Mouse (Mus musculus) left cerebral cortex, postnatal 10 days (tissue): Measurements from ENCODE around the gene D630003M21Rik. TPM values are rescaled to one million over a fixed set of nuclear protein-coding genes. Genes with fewer than 3 reads are reported as not detected.
A peak's percentile ranks its signal among the peaks of the same experiment; 100 is the strongest.

Experiments used
- DNase-seq, 2 experiments: peaks; one replicate each; pipeline ENCODE4 v3.0.0; 2021 to 2022; ENCODE audit warnings: low spot score in 2 of 2, mixed read lengths in 1 of 2; ENCODE audit errors: extremely low spot score in 1 of 2
- intact Hi-C: fragments of 180-260 bp; cut with DNase I; formaldehyde crosslinking; loops from one replicate; pipeline ENCODE4 v1.15.1; 2025
- total RNA-seq, 2 experiments: library from RNA; stranded (reverse); gene quantifications; 2 replicates each; pipeline ENCODE4 v1.2.3; 2021

Gene D630003M21Rik
- 1 to 10 TPM; 3.3 to 3.7 TPM for total RNA-seq

DNA sequence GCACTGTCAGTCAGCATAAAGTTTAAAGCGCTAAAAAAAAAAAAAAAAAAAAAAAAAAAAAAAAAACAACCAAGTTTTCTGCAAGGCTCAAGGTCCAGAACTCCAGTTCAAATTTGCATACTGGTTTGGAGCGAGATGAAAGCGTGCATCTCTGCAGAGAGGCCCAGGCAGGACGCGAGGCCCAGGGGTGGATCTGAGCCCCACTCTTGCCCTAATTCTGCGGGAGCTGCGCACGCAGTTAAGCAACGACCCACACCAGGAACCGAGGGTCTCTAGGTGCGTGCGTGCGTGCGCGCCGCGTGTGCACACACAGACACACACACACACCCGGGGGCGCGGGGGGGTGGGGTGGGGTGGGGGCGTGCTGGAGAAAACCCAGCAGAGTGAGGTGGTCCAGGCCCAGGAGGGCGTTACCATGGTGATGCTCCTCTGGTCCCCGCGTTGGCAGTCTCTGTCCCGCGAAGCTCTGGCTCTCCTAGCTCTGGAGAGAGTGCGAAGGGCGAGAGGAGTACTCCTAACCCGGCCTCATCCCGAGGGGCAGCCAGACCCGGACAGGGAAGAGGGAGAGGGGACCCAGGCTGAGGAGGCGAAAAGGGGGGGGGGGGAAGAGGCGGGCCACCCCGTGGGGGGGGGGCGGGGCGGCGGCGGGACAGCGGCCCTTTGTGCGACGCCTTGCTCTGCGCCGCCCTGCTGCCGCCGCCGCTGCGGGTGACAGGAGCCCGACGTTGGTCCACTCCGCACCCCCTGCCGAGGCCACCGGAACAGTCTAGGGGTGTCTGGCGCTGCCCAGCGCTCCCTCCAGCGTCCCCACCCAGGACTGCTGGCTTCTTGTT, at the start of gene D630003M21Rik:
TSS of gene D630003M21Rik (minus strand) at position 553 of the 833 bp plus-strand sequence.
- intact Hi-C loops, result no loop called here
- DNase-seq, result peak in 1 of 2 experiments; percentile 73

DNA sequence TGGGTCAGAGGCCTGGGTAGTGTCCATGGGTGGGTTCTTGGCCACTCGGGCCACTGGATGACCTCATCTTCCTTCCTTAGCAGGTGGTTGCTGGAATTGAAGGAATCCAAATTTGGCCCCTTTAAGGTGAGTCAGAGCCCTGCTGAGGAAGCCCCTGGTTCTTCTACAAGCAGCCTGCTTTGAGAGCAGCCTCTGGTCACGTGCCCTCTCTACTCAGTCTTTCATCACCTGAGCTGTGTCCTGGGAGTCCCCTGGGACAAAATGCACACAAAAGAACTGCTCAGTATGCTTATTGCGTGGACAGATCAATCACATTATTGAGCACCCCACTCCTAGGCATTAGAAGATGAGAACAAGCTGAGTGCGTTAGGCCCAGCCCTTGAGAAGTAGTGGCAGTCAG, 47.9 kb upstream of the D630003M21Rik start:
- no peak for DNase-seq
- intact Hi-C loops, result no loop called here

DNA sequence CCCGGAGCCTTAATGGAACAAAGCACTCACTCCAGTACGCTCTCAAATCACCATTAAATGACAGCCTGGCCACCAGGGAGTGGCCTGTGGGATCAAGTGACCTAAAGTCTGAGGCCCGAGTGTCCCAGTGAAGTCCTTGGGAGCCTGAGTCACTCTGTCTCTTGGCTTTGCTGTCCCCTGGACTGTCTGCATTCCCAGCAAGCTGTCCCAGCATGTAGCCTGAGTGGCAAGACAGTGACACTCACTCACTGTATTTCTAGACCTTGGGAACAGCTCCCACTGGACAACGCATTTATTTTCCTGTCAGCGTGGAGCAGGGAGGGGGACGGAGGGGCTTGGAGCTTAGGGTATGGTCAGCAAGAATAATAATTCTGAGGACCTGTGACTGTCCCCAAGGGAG, 47.4 kb upstream of the D630003M21Rik start:
- intact Hi-C loops, result no loop called here
- DNase-seq, result no peak

DNA sequence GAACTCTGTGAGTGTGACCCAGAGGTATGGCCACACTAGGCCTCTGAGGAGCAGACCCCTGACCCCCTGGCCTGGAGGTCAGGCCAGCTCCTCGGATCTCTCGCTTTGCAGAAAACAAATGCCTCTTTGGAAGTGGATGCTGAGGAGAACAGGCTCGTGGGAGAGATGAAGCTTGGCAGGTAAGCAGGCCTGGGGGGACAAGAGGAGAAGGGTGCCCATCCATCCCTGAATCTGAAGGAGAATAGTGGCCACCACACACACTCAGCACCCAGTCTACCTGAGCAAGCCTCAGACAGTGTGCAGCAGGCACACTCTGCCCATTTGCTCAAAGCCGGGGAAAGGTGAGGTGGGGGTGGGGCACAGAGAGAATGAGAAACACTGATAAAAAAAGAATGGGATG, 46.8 kb upstream of the D630003M21Rik start:
- intact Hi-C loops, result no loop called here
- DNase-seq, result no peak

DNA sequence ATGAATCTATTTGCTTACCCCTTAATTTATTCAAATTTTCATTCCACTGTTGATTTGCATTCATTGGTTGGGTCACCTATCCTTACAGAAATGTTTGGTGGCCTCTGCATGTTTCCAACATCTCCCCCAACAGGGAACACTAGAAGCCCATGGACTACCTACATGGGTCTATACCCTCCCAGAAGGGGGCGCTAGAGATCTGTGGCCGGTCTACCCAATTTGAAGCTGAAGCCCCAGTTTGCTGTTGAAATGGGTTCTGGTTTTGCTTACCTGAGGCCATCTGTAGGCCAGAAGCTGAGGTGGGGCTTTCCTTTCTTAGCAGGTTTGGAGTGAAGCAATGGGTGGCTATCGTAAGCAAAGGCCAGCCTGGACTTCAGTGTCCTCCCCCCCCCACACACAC, 46.3 kb upstream of the D630003M21Rik start:
- intact Hi-C loops, result no loop called here
- DNase-seq, result no peak

DNA sequence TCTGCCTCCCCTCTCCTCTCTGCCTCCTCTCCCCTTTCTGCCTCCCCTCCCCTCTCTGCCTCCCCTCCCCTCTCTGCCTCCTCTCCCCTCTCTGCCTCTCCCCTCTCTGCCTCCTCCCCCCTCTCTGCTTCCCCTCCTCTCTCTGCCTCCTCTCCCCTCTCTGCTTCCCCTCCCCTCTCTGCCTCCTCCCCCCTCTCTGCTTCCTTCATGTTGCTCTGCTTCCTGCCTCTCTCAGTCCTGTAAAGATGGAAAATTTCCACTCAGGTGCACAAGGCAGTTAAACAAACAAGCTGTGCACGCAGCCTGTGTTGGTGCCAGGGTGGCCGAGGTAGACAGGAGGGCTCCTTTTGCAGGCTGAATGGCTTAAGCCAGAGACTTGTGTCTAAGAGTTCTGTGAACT, 44.6 kb upstream of the D630003M21Rik start:
- intact Hi-C loops, result no loop called here
- DNase-seq, result no peak

DNA sequence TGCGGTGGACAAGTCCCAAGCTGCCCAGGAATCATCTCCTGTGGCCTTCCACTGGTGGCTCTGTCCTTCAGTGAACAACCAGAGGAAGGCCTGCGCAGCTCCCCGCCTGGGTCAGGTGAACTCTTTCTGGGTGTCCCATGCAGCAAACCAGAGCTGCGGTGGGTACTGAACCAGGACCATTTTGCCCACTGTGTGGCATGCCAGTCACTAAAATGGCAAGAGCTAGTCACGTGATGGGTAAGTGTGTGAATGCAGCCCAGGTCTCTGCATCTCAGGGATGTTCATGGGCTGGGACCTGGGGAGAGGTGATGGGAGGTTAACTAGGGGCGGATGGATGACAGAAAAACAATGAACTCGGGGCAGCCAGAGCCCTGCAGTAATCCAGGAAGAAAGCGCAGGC, 41.0 kb upstream of the D630003M21Rik start:
- intact Hi-C loops, result no loop called here
- DNase-seq, result no peak

DNA sequence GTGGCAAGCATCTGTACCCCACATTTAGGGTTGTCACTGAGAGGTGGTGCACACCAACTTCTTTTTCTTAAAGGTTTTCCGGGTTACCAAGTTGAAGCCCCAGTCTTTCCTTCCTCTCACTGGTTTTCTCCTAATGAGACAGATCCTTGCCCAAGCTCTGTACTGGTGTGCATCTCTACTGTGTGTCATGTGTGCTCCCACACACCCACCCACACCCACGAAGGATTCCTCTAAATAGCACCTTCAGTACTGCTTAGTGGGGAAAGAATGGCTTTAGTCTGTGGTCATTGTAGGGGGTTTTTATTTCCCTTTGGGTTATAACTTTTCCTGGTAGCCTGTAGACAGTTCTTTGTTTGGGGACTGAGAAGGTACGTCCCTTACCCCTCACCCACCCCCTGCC, 35.9 kb upstream of the D630003M21Rik start:
- no peak for DNase-seq
- intact Hi-C loops, result loop anchor here (5.0 kb wide), 1 partner anchor 58 kb away; no protein-coding TSS in a partner anchor

DNA sequence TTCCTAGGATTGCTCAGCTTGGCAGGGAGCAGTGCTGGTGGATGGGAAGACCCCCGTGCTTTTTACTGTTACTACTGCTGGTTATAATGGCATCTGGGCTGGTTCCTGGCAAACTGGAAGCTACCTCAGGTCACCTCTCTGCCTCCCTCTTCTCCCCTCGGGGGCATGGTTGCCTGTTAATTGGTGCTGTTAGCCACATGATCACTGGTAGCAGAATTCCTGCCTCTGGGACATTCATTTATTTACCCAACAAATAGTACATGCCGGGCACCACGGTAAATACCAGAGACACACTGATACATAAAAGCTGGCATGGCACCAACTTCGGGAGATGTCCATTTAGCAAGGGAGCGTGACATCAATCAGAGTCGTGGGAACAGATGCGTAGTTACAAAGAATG, 30.5 kb upstream of the D630003M21Rik start:
- intact Hi-C loops, result no loop called here

DNA sequence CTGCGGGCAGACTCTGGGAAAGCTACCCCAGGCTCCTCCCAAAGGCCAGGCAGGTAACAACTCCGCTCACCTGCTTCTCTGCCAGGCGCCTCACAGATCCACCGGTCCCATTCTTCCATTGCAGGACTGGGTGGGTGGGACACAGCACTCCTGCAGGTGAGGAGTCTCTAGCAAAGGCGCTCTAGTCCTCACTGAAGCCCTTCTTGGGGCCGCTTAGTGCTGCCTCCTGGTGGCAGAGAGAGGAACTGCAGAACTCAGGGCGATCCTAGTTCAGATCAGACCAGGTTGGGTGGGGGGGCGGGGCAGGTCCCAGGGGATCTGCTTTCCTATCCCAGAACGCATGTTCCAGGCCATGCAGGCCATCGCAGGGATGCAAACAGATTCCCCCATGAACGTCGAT, 29.8 kb upstream of the D630003M21Rik start:
- intact Hi-C loops, result no loop called here
- peak in 1 of 2 experiments; percentile 66 for DNase-seq

More for the DNA sequence above, 30.5 kb upstream of the D630003M21Rik start:
- DNase-seq, result no peak

DNA sequence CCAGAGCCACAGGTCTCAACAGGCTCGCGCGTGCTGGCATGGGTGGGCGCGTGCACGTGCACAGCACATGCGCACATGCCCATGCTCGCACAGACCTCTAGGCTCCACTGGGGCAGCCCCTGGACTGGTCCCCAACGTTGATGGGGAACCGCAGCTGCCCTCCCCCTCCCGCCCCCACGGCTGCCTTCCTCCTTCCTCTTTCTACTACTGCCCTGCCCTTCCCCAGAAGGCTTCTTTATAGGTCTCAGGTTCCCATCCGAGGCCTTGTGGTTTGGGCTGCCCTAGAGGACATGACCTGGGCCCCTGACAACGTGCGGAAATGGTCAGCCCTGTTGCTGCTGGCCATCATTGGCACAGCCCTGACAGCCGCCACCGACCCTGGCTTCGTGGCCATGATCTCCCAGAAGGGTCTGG, 29.0 kb upstream of the D630003M21Rik start, which contains the start of gene Bpi:
TSS of gene Bpi (plus strand) at position 90 of the 414 bp plus-strand sequence.
- DNase-seq, result no peak
- intact Hi-C loops, result no loop called here

DNA sequence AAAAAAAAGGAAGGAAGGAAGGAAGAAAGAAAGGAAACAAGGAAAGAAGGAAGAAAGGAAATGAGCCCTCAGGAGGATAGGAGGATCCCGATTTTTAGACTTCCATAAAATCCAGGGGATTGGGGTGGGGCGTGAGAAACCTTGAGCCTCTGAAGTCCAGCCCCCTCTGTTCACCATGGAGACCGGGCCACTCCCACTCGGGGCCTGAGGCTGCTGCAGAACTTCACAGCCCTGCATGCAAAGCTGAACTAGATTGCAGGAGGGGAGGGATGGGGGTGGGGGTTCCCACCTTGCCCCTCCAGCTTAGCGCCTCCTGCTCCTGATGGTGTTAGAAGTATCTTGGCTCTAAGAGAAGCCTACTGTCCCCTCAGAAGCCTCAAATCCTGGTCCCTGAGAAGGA, 27.9 kb upstream of the D630003M21Rik start:
- DNase-seq, result peak in 1 of 2 experiments; percentile 41
- intact Hi-C loops, result no loop called here

DNA sequence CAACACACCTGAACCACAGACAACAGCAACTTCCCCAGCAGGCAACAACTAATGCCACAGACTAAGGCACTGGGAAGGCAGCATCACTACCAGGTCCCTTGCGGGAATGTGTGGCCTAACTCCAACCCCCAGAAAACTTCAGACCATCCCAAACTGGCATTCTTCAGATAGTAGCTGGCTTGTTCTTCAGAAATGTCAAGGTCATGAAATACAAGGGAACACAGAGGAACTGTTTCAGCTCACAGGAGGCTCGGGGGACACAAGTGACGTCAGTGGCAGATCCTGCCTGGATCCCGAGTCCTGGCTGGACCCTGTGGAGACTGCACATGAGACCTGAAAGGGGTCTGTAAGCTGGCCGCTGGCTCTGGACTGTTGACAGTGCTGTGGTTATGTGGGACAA, 24.8 kb upstream of the D630003M21Rik start:
- DNase-seq, result no peak
- intact Hi-C loops, result no loop called here

DNA sequence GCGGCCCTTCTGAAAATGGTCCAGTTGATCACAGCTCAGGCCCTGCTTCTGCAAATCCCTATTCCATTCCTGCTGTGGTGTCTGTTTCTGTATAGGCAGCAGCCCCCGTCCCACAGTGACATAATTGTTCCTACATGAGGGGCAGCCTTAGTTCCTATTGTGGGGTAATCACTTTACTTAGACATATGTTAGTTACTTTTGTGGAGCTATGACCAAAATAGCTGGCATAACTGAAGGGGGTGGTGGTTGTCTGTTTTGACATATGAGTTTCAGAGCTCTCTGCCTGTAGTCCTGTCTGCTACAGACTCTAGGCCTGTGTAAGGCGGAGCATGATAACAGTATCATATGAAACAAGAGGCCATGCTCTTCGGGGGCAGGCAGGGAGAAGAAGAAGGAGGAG, 21.5 kb upstream of the D630003M21Rik start:
- no peak for DNase-seq
- intact Hi-C loops, result no loop called here

DNA sequence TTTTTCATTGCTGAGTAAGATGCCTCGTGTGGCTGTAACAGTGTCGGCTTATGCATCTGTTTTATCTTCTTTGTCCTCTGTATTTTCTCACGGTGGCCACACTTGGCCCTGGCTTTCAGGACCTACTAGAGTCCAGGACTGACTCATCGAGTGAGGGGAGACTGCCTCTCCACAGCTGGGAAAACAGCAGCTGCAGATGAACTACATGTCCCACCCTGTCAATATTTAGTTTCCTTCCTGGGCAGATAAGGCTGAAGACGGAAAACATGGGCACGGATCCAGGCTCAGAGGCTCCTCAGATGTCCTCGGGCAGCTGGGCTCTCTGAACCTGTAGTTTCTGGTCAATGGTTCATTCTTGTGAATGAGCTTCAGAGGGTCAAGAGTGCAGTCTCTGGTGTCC, 19.3 kb upstream of the D630003M21Rik start:
- intact Hi-C loops, result no loop called here
- DNase-seq, result peak in 1 of 2 experiments; percentile 86

DNA sequence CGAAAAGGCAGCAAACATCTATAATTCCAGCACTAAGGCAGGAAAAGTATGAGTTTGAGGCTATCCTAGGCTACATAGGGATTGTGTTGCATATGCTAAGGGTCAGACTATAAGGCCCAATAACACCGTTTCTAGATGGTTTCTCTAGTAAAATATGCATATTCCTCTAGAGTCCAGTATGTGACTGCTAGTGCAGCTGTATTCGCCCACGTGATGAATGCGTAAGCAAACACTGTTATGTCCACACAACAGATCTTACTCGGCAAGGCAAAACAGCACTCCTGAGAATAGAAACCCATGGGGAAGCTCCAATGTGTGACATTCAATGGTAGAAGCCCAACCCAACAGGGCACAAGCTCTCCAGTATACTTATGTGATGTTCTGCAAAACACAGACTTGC, 18.8 kb upstream of the D630003M21Rik start:
- no peak for DNase-seq
- intact Hi-C loops, result no loop called here

DNA sequence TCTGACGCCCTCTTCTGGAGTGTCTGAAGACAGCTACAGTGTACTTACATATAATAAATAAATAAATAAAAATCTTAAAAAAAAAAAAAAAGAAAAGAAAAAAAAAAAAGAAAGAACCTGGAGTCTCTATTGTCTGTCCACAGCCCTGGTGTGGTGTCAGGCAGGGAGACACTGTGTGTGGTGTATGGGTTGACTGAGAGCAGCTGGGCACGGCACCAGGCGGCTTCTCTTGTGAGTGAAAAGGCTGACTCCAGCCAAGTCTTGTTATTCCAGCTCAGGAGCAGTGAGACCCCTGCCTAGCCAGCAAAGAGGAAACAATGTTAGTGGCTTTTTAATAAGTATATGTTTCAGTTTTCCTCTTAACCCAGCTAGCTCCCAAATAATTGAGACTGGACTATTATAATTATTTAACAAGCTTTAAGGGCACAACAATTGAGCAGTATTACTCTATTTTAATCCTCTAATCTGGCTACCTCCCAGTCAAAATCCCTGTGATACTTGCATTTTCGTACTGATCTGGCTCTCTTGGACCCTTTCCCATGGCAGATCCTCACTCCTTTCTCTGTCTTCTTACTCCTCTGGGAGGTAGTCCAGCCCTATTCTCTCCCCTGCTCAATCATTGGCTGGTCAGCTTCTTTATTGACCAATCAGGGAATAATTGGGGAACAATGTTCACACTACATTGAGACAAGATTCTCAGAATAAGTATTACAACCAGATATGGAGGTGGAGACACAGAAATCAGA, 16.2 kb upstream of the D630003M21Rik start:
- intact Hi-C loops, result no loop called here
- DNase-seq, result no peak

DNA sequence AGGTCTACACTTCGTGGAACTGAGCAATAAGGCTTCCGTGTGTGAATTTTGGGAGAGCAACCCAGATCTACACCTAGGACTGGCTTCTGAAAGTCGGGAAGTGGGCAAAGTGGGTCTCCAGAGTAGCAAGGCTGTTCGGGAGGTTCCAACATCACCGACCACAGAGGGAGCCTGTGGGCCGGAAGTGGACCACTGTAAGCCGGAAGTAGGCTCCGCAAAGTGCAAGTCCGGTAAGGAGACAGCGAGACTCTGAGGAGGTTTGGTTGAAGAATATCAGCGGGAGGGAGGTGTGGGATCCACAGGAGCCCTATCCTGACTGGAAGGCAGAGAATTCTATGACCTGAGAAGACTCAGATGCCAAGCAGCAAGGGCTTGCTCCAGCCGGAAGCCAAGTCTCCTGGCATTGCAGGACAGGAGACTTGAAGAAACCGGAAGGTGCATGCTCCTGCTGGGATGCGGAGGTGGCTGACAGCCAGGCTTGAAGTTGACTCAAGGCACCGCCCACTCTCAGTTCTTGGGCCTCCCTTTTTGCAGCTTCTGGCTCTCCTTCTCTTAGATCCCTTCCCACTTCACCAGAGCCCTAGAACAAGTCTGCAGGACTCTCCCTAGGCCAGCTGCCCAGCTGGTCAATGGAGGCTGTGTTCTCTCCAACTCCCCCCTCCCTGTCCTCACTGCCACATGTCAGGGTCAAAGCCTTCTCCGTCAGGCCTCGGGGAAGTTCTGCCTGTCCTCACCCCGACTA, 14.3 kb upstream of the D630003M21Rik start:
- intact Hi-C loops, result no loop called here
- peak in 1 of 2 experiments; percentile 79 for DNase-seq

DNA sequence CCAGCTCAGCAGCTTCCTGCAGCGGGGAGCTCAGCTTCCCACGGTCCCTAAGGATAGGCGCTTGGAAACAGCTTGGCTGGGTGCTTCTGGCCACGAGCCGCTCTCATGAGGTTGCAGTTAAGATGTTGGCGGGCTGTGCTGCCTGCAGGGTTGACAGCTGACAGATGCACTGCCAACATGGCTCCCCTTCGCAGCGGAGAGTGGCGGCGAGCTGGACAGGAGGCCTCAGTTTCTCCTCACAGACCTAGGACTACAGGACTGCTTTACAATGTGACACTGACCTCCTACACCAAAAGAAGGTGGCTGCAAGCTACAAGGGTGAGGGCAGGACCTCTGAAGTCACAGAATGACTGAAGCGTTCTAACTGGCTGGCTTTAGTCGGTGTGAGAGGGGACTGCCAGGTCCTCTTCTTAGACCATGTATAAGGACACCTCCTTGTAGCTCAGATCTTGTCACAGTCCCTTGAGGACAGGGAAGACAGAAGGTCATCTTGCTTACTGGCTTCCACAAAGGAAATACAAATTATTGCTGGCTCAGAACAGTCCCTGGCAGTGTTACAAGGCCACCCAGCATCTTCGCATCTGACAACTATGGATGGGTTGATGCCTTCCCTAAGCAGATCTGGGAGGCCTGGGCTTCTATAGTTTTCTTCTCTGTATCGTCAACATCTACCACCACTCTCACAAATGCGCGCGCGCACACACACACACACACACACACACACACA, 13.3 kb upstream of the D630003M21Rik start:
- intact Hi-C loops, result no loop called here

More for the DNA sequence above, 13.3 kb upstream of the D630003M21Rik start:
- DNase-seq, result peak; percentile 46 to 56
